In the genomic region with DNA sequence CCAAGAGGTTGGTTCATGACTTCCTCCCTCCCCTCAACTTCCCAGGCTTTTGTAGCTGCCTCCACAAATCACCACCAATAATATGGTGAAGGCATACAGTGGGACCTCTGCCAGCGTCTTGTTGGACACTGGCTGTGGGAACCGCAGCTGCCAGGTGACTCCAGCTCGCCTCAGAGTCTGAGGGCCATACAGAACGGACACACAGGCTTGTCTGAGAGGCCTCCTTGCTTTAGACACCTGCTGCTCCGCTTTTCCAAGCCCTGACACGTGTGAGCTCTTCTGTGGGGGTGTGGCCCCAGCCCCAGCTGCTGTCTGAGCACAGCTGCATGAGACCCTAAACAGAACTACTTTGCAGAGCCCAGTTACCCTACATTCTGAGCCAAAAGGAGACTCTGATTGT, we compare ENCODE assay signal across 9 mouse cellular contexts.
DNase-seq lines count a peak whose midpoint lies in the region; ATAC-seq and TF ChIP-seq lines count a peak whose summit lies in the region.
"Had no signal": no experiment of that assay in that cellular context is flagged by ENCODE, and none has a peak within 500 bp of the region (broad histone marks: within the 10 kb centered on the region; RNA-seq: fewer than 3 reads in every experiment).

No protein-coding gene starts in this region.

- H3K27me3 ChIP-seq in intestine, embryonic 15.5 days (replicated peaks), result no peaks in the 10 kb centered on the region
- H3K27me3 ChIP-seq in intestine, postnatal 0 days (replicated peaks; ENCODE audit: control insufficient read depth, insufficient read depth, low read length), result no peaks in the 10 kb centered on the region
- H3K27me3 ChIP-seq in embryonic facial prominence, embryonic 13.5 days, result no peaks in the 10 kb centered on the region
- H3K27me3 ChIP-seq in hindbrain, embryonic 16.5 days (replicated peaks; ENCODE audit: control insufficient read depth, insufficient read depth, low read length), result no peaks in the 10 kb centered on the region
- H3K27me3 ChIP-seq in myocyte (ENCODE audit: control insufficient read depth, insufficient read depth, insufficient read length), result no peaks in the 10 kb centered on the region

- DNase-seq in cerebellum, adult 11 months, result no peak
- DNase-seq: cerebellum, adult 9-10 months had no signal

- 62% methylated on average over 6 of the region's 6 CpGs for WGBS in intestine, embryonic 15.5 days
- WGBS in intestine, postnatal 0 days, result 38% methylated on average over 6 of the region's 6 CpGs
- 62% methylated on average over 6 of the region's 6 CpGs for WGBS in embryonic facial prominence, embryonic 13.5 days
- WGBS in hindbrain, embryonic 16.5 days, result 43% methylated on average over 6 of the region's 6 CpGs

- peak; percentile 11; the same call in 1 of the 2 replicates for ATAC-seq in intestine, embryonic 15.5 days
- ATAC-seq in intestine, postnatal 0 days, result no peak
- ATAC-seq in embryonic facial prominence, embryonic 13.5 days (ENCODE audit: insufficient number of reproducible peaks, insufficient read depth, low FRiP score, low TSS enrichment, low read depth), result no peak
- peak; percentile 88 for ATAC-seq in hindbrain, embryonic 16.5 days
- ATAC-seq in frontal cortex, adult (ENCODE audit: low TSS enrichment), result no peak
- ATAC-seq in megakaryocyte-erythroid progenitor cell, adult 5-6 weeks (replicated peaks; ENCODE audit: low FRiP score, low TSS enrichment, poor library complexity, severe bottlenecking), result no peak

- H3K4me2 ChIP-seq in intestine, embryonic 15.5 days (replicated peaks), result no peak overlapping the region
- H3K4me2 ChIP-seq in intestine, postnatal 0 days (replicated peaks; ENCODE audit: low read depth), result no peak overlapping the region
- H3K4me2 ChIP-seq in embryonic facial prominence, embryonic 13.5 days, result no peak overlapping the region
- no peak overlapping the region for H3K4me2 ChIP-seq in hindbrain, embryonic 16.5 days (ENCODE audit: low read length)
- no peak overlapping the region for H3K4me2 ChIP-seq in myocyte (ENCODE audit: low read depth)

- H3K4me3 ChIP-seq in intestine, embryonic 15.5 days (replicated peaks), result no peak overlapping the region
- no peak overlapping the region for H3K4me3 ChIP-seq in intestine, postnatal 0 days (ENCODE audit: low read depth, low read length)
- no peak overlapping the region for H3K4me3 ChIP-seq in embryonic facial prominence, embryonic 13.5 days
- H3K4me3 ChIP-seq in hindbrain, embryonic 16.5 days (ENCODE audit: low read length), result no peak overlapping the region
- no peak overlapping the region for H3K4me3 ChIP-seq in myocyte

- no peak overlapping the region for H3K27ac ChIP-seq in intestine, embryonic 15.5 days
- no peak overlapping the region for H3K27ac ChIP-seq in intestine, postnatal 0 days (ENCODE audit: low read depth, low read length)
- 0 out of 2 replicates have a peak overlapping the region, but pooled peaks have one; percentile 5 for H3K27ac ChIP-seq in embryonic facial prominence, embryonic 13.5 days
- no peak overlapping the region for H3K27ac ChIP-seq in hindbrain, embryonic 16.5 days (ENCODE audit: low read depth, low read length)

- peaks cover 10% of the 10 kb centered on the region for H3K4me1 ChIP-seq in intestine, embryonic 15.5 days (replicated peaks)
- H3K4me1 ChIP-seq in intestine, postnatal 0 days (replicated peaks; ENCODE audit: control insufficient read depth, insufficient read depth, low read length), result peaks cover 3% of the 10 kb centered on the region; the same call in 1 of the 2 replicates
- H3K4me1 ChIP-seq in embryonic facial prominence, embryonic 13.5 days, result peaks cover 9% of the 10 kb centered on the region
- H3K4me1 ChIP-seq in hindbrain, embryonic 16.5 days (ENCODE audit: control insufficient read depth, insufficient read depth, low read depth, low read length), result no peaks in the 10 kb centered on the region; the same call in 1 of the 2 replicates

- H3K9ac ChIP-seq in intestine, embryonic 15.5 days, result no peak overlapping the region
- no peak overlapping the region for H3K9ac ChIP-seq in intestine, postnatal 0 days (ENCODE audit: low read depth, low read length)
- H3K9ac ChIP-seq in embryonic facial prominence, embryonic 13.5 days, result no peak overlapping the region
- H3K9ac ChIP-seq in hindbrain, embryonic 16.5 days (ENCODE audit: low read depth, low read length), result no peak overlapping the region; the same call in 1 of the 2 replicates

- no peaks in the 10 kb centered on the region for H3K9me3 ChIP-seq in intestine, embryonic 15.5 days
- H3K9me3 ChIP-seq in intestine, postnatal 0 days (ENCODE audit: control insufficient read depth), result no peaks in the 10 kb centered on the region
- no peaks in the 10 kb centered on the region for H3K9me3 ChIP-seq in embryonic facial prominence, embryonic 13.5 days
- no peaks in the 10 kb centered on the region for H3K9me3 ChIP-seq in hindbrain, embryonic 16.5 days (ENCODE audit: control insufficient read depth, low read length)

- TF ChIP-seq POLR2A in myocyte (IDR thresholded peaks at IDR 0.05; ENCODE audit: insufficient read length, low read depth), result no peak

- no peaks in the 10 kb centered on the region for H3K79me2 ChIP-seq in myocyte (ENCODE audit: control insufficient read depth, insufficient read depth)

- H3ac ChIP-seq in myocyte (ENCODE audit: control insufficient read depth, insufficient read length), result no peak overlapping the region

- TF ChIP-seq CTCF in intestine, postnatal 0 days (IDR thresholded peaks at IDR 0.05; ENCODE audit: low read depth), result no peak

- peaks cover 3% of the 10 kb centered on the region for H3K36me3 ChIP-seq in intestine, embryonic 15.5 days
- peaks cover 25% of the 10 kb centered on the region for H3K36me3 ChIP-seq in intestine, postnatal 0 days (ENCODE audit: control insufficient read depth, insufficient read depth)
- H3K36me3 ChIP-seq in embryonic facial prominence, embryonic 13.5 days, result peaks cover 33% of the 10 kb centered on the region
- H3K36me3 ChIP-seq in hindbrain, embryonic 16.5 days (ENCODE audit: control insufficient read depth, insufficient read depth, low read length), result peaks cover under 1% of the 10 kb centered on the region
- H3K36me3 ChIP-seq in myocyte (ENCODE audit: control insufficient read depth, insufficient read depth), result no peaks in the 10 kb centered on the region

TF ChIP-seq in myocyte, 11 proteins besides CTCF, POLR2A, EP300 and RAD21:
- TF ChIP-seq TCF3 (IDR thresholded peaks at IDR 0.05; ENCODE audit: insufficient read length, low read depth) (peak; percentile 90), E2F4 (IDR thresholded peaks at IDR 0.05; ENCODE audit: insufficient read depth) (no peak), SRF (IDR thresholded peaks at IDR 0.05; ENCODE audit: control insufficient read depth, insufficient read length, low read depth) (no peak), CEBPB (IDR thresholded peaks at IDR 0.05; ENCODE audit: insufficient read depth, poor library complexity, severe bottlenecking) (no peak), REST (IDR thresholded peaks at IDR 0.05; ENCODE audit: insufficient read depth, insufficient read length) (no peak), MYOD1 (IDR thresholded peaks at IDR 0.05; ENCODE audit: control insufficient read depth in 1 of 3, insufficient read length in 2 of 3, low read depth in 2 of 3) (peak; percentile 54 to 98 (median 96)), MYOG (IDR thresholded peaks at IDR 0.05; ENCODE audit: control insufficient read depth in 1 of 3, insufficient read depth in 1 of 3, insufficient read length in 2 of 3, low read depth in 2 of 3) (peak; percentile 68 to 95 (median 94)), POLR2AphosphoS2 (IDR thresholded peaks at IDR 0.05; ENCODE audit: insufficient read length, low read depth) (no peak), TCF12 (IDR thresholded peaks at IDR 0.05; ENCODE audit: insufficient read depth, poor library complexity, severe bottlenecking) (peak; percentile 94), USF1 (IDR thresholded peaks at IDR 0.05; ENCODE audit: low read depth) (no peak), MAX (IDR thresholded peaks at IDR 0.05; ENCODE audit: low read depth) (no peak)

Comparison
In these comparisons a context has a peak if more than half of its experiments do, and no peak if none do; other contexts are left out.
1. ATAC-seq: peak in intestine, embryonic 15.5 days (single experiment) and hindbrain, embryonic 16.5 days (single experiment); none in intestine, postnatal 0 days (single experiment), embryonic facial prominence, embryonic 13.5 days (single experiment), frontal cortex, adult (single experiment) and megakaryocyte-erythroid progenitor cell, adult 5-6 weeks (single experiment).